Mouse (Mus musculus) stomach, embryonic 14.5 days (tissue): ENCODE measurements around the gene Ndufab1. TPM values are rescaled to one million over a fixed set of nuclear protein-coding genes. Genes with fewer than 3 reads are reported as not detected.

ENCODE experiments used
- ATAC-seq: fragments of 200-750 bp; cut with Nextera tagmentation; 2 replicates; pipeline ENCODE4 v1.8.0; 2017; ENCODE audit warnings: low read depth, moderate TSS enrichment; ENCODE audit not compliant: insufficient number of reproducible peaks, insufficient read depth, low FRiP score
- H3K27ac ChIP-seq: fragments of 300-500 bp; sonication (generic); 2 replicates; pipeline ENCODE4 v1.5.1; 2014; ENCODE audit warnings: mild to moderate bottlenecking, low read length, moderate library complexity, mixed read lengths
- H3K27me3 ChIP-seq: fragments of 300-500 bp; sonication (generic); 2 replicates; pipeline ENCODE4 v1.6.1; 2014; ENCODE audit warnings: low read length, control low read depth, mixed read lengths; ENCODE audit not compliant: control insufficient read depth, insufficient read depth
- H3K36me3 ChIP-seq: fragments of 300-500 bp; sonication (generic); 2 replicates; pipeline ENCODE4 v1.6.1; 2014; ENCODE audit warnings: mild to moderate bottlenecking, control low read depth, low read length, moderate library complexity, mixed read lengths; ENCODE audit not compliant: control insufficient read depth, insufficient read depth
- H3K4me1 ChIP-seq: fragments of 300-500 bp; sonication (generic); 2 replicates; pipeline ENCODE4 v1.6.1; 2014; ENCODE audit warnings: low read length, control low read depth, mixed read lengths; ENCODE audit not compliant: control insufficient read depth, insufficient read depth
- H3K4me2 ChIP-seq: fragments of 300-500 bp; sonication (generic); replicated peaks from 2 replicates; pipeline ENCODE4 v1.6.1; 2014; ENCODE audit warnings: low read depth, low read length, control low read depth
- H3K4me3 ChIP-seq: fragments of 300-500 bp; sonication (generic); 2 replicates; pipeline ENCODE4 v1.5.1; 2014; ENCODE audit warnings: low read depth, low read length, control low read depth
- H3K9ac ChIP-seq: fragments of 300-500 bp; sonication (generic); replicated peaks from 2 replicates; pipeline ENCODE4 v1.6.1; 2014; ENCODE audit warnings: low read depth, mild to moderate bottlenecking, control low read depth, low read length, moderate library complexity, mixed read lengths
- H3K9me3 ChIP-seq: fragments of 300-500 bp; sonication (generic); 2 replicates; pipeline ENCODE4 v1.6.1; 2016; ENCODE audit warnings: low read depth, low read length, control low read depth; ENCODE audit not compliant: control insufficient read depth
- WGBS: fragments of 180-500 bp; shearing (Covaris S2); extraction: QIAGEN DNeasy Blood & Tissue Kit; methylation state at CpG from one replicate; pipeline ENCODE4 v1.1.7; 2014; 5-methylcytosine and 5-hydroxymethylcytosine counted together
- polyA plus RNA-seq: library from polyadenylated mRNA; unstranded; fragments of >200 nt; fragmentation: Nextera tagmentation; extraction: Ambion mirVana; gene quantifications from 2 replicates; pipeline ENCODE4 v1.2.1, GENCODE M21; 2014

Gene Ndufab1
- polyA plus RNA-seq, 1 experiment from 2014 or later: 627 TPM

GRCm38 (mm10) chr7:122087195-122087982 lies 14.3 kb downstream of the Ndufab1 start:
- no peaks in the 10 kb centered on the region for H3K9me3 ChIP-seq
- H3K9ac ChIP-seq: no peak overlapping the region
- WGBS: 89% methylated on average over 11 of the region's 11 CpGs
- H3K4me1 ChIP-seq: no peaks in the 10 kb centered on the region
- H3K27me3 ChIP-seq: no peaks in the 10 kb centered on the region
- H3K36me3 ChIP-seq: peaks cover 68% of the 10 kb centered on the region
- H3K27ac ChIP-seq: no peak overlapping the region
- ATAC-seq: no peak
- no peak overlapping the region for H3K4me2 ChIP-seq
- no peak overlapping the region for H3K4me3 ChIP-seq

- Histone ChIP-seq H3K27ac (no peak overlapping the region), H3K36me3 (peaks cover 68% of the 10 kb centered on the region), H3K4me3 (no peak overlapping the region), H3K27me3 (no peaks in the 10 kb centered on the region), H3K9me3 (no peaks in the 10 kb centered on the region), H3K4me1 (no peaks in the 10 kb centered on the region), H3K4me2 (no peak overlapping the region), H3K9ac (no peak overlapping the region)
- WGBS: 88% methylated on average over 1 of the region's 1 CpGs
- ATAC-seq: no peak
Measured at GRCm38 (mm10) chr7:122081071-122081470, 20.6 kb downstream of the Ndufab1 start.

GRCm38 (mm10) chr7:122079798-122080554 lies 21.7 kb downstream of the Ndufab1 start:
- H3K27me3 ChIP-seq: no peaks in the 10 kb centered on the region
- no peak overlapping the region for H3K4me2 ChIP-seq
- H3K27ac ChIP-seq: no peak overlapping the region
- peaks cover 69% of the 10 kb centered on the region for H3K36me3 ChIP-seq
- no peaks in the 10 kb centered on the region for H3K9me3 ChIP-seq
- no peak overlapping the region for H3K9ac ChIP-seq
- H3K4me1 ChIP-seq: no peaks in the 10 kb centered on the region
- 89% methylated on average over 8 of the region's 8 CpGs for WGBS
- no peak for ATAC-seq
- H3K4me3 ChIP-seq: no peak overlapping the region

GRCm38 (mm10) chr7:122074374-122074773 lies 27.3 kb downstream of the Ndufab1 start:
- Histone ChIP-seq H3K27me3 (no peaks in the 10 kb centered on the region), H3K4me2 (no peak overlapping the region), H3K36me3 (peaks cover 77% of the 10 kb centered on the region), H3K4me3 (no peak overlapping the region), H3K9me3 (no peaks in the 10 kb centered on the region), H3K27ac (no peak overlapping the region), H3K4me1 (peaks cover 1% of the 10 kb centered on the region; the same call in 1 of the 2 replicates), H3K9ac (no peak overlapping the region)
- WGBS: 85% methylated on average over 3 of the region's 3 CpGs
- no peak for ATAC-seq

GRCm38 (mm10) chr7:122067517-122068381 lies 33.9 kb downstream of the Ndufab1 start:
- H3K4me3 ChIP-seq: peak overlapping the region; percentile 64
- H3K9me3 ChIP-seq: no peaks in the 10 kb centered on the region
- no peaks in the 10 kb centered on the region for H3K27me3 ChIP-seq
- no peak for ATAC-seq
- peaks cover 31% of the 10 kb centered on the region for H3K36me3 ChIP-seq
- peaks cover 15% of the 10 kb centered on the region; the same call in 1 of the 2 replicates for H3K4me1 ChIP-seq
- peak overlapping the region; percentile 73 for H3K4me2 ChIP-seq
- 2% methylated on average over 58 of the region's 58 CpGs for WGBS
- peak overlapping the region; percentile 89 for H3K9ac ChIP-seq
- H3K27ac ChIP-seq: peak overlapping the region; percentile 94

- Histone ChIP-seq H3K27ac (peak within 1 kb of the TSS; percentile 94), H3K36me3 (peaks cover 27% of the 10 kb centered on the region), H3K4me1 (peaks cover 15% of the 10 kb centered on the region; the same call in 1 of the 2 replicates), H3K4me3 (peak within 1 kb of the TSS; percentile 64), H3K9me3 (no peaks in the 10 kb centered on the region), H3K27me3 (no peaks in the 10 kb centered on the region), H3K9ac (peak within 1 kb of the TSS; percentile 89), H3K4me2 (peak within 1 kb of the TSS; percentile 73)
- peak; percentile 99 for ATAC-seq
- 0% methylated on average over 58 of the region's 60 CpGs for WGBS
Measured at GRCm38 (mm10) chr7:122066945-122067516, 34.7 kb downstream of the Ndufab1 start, which contains the start of the genes Ubfd1 and Ears2. Gene Ubfd1, plus strand, starts transcription at chr7:122067175. Gene Ears2, minus strand, starts transcription at chr7:122067263.

GRCm38 (mm10) chr7:122066102-122066944 lies 35.4 kb downstream of the Ndufab1 start:
- H3K4me2 ChIP-seq: peak overlapping the region; percentile 60
- ATAC-seq: no peak; the same call in 1 of the 2 replicates
- 13% methylated on average over 31 of the region's 31 CpGs for WGBS

More at GRCm38 (mm10) chr7:122066102-122066944, 35.4 kb downstream of the Ndufab1 start:
- H3K9ac ChIP-seq: peak overlapping the region; percentile 89
- peak overlapping the region; percentile 94 for H3K27ac ChIP-seq
- H3K36me3 ChIP-seq: peaks cover 19% of the 10 kb centered on the region
- H3K27me3 ChIP-seq: no peaks in the 10 kb centered on the region
- no peaks in the 10 kb centered on the region for H3K9me3 ChIP-seq
- peaks cover 15% of the 10 kb centered on the region; the same call in 1 of the 2 replicates for H3K4me1 ChIP-seq
- H3K4me3 ChIP-seq: peak overlapping the region; percentile 64
